Mouse (Mus musculus): ENCODE measurements at regions not wholly inside any gene's neighbourhood (a gene's known extent, or its start where the extent isn't known, plus 50 kb on each side); places are given as distances from the start of the nearest gene placed in this dataset.

- no peak for DNase-seq (ENCODE audit: extremely low spot score, low read depth, low spot score)
These were observed 120.3 kb upstream of the Pbx1 start for GRCm38 (mm10) chr1:168552394-168552793.

- no peak for DNase-seq (ENCODE audit: extremely low spot score, low read depth, low spot score)
These were observed 117.9 kb upstream of the Pbx1 start for GRCm38 (mm10) chr1:168549807-168550435.

GRCm38 (mm10) chr1:168546156-168546555 is 114.1 kb upstream of the Pbx1 start:
- DNase-seq (ENCODE audit: extremely low spot score, low read depth, low spot score): no peak

DNA sequence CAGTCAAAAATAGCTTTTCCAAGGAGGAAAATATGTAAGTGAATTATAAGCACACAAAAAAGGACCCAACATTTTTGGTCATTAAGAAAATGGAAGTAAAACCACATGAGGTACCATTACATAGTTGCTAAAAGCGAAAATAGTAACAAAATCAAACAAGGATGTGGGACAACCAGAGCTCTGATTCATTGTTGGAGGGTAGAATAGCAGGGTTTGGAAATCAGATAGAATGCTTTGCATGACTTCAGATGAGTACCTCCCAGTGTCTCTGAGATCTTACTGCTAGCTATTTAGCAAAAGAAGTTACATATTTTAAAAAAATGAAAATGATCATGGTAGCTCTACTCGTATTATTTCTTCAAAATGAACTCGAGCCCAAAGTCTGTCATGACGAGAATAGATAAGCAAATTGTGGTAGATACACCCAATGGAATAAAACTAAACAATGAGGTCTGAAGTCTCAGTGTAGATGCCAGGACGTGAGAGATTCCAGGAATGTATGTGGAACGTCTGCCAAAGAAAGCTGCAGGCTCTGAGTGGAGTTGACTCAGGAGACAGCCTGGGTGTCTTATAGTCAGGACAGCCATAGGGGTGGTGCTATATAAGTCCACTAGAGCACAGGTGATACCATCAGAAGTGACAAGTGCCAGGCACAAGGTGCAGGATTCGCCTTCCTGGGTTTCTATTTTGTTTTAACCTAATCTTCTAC is 113.2 kb upstream of the Pbx1 start:
- no peak for DNase-seq (ENCODE audit: extremely low spot score, low read depth, low spot score)

DNA sequence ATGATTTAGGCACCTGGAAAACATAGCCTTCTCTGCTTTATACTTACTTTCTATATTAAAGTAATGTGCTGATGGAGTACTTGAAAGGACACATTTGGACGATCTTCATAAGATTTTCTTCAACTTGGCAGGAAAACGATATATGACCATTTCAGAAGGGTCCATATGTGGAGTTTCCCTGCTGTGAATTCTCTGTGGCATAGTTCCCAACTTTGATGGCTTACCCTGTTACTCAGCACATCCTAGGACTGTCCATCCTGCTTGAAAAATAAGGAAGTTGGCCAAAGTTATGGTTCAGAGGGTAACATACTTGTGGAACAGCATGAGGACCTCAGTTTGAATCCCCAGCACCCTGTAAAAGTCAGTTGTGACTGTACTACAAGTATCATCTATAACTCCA is 109.2 kb upstream of the Pbx1 start:
- no peak for DNase-seq (ENCODE audit: extremely low spot score, low read depth, low spot score)

GRCm38 (mm10) chr1:168518087-168518486 is 86.0 kb upstream of the Pbx1 start:
- no peak for DNase-seq (ENCODE audit: extremely low spot score, low read depth, low spot score)

- no peak for DNase-seq (ENCODE audit: extremely low spot score, low read depth, low spot score)
These were observed 74.3 kb upstream of the Pbx1 start for GRCm38 (mm10) chr1:168506326-168506725.

DNA sequence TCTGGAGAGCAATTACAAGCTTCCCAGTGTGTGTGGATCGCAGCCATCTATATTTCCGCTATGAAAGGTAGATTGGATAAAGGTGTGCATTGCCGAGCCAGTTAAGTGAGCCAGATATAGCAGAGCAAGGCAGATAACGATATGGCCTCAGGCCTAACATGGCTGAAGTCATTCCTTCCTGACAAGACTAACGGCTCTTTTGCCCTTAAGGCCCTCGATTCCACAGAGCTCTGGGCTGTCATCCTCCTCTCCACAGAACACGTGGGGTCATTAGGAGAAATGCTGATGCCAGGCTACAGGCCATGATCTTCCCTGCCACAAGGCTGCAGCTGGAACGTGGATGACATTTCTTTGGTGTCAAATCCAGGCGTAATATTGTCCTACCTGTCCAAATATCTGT is 72.7 kb upstream of the Pbx1 start:
- no peak for DNase-seq (ENCODE audit: extremely low spot score, low read depth, low spot score)

- no peak for DNase-seq (ENCODE audit: extremely low spot score, low read depth, low spot score)
These were observed 70.2 kb upstream of the Pbx1 start for GRCm38 (mm10) chr1:168502266-168502665.

GRCm38 (mm10) chr1:168501375-168502169 is 69.5 kb upstream of the Pbx1 start:
- no peak for DNase-seq (ENCODE audit: extremely low spot score, low read depth, low spot score)

- no peak for DNase-seq (ENCODE audit: extremely low spot score, low read depth, low spot score)
These were observed 65.7 kb upstream of the Pbx1 start for GRCm38 (mm10) chr1:168497801-168498200.

- no peak for DNase-seq (ENCODE audit: extremely low spot score, low read depth, low spot score)
These were observed 63.8 kb upstream of the Pbx1 start for GRCm38 (mm10) chr1:168495687-168496527.

DNA sequence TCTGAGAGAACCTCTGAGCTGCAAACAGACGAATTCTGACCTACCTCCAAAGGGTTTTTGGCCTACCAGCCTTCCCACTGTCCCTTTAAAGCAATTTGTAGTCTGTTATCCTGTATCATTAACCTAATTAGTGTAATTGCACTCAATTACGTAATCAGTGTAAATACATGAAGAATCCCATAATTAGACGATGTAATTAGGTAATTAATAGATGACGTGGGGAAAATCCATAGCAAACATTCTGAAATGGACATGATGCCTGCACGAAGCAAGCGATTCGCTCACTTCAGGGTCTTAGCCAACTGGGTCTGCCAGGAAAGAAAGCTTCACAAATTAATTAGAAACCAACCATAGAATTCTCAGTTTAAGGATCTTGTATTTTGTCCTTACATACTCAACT is 55.4 kb upstream of the Pbx1 start:
- DNase-seq (ENCODE audit: extremely low spot score, low read depth, low spot score): no peak

DNA sequence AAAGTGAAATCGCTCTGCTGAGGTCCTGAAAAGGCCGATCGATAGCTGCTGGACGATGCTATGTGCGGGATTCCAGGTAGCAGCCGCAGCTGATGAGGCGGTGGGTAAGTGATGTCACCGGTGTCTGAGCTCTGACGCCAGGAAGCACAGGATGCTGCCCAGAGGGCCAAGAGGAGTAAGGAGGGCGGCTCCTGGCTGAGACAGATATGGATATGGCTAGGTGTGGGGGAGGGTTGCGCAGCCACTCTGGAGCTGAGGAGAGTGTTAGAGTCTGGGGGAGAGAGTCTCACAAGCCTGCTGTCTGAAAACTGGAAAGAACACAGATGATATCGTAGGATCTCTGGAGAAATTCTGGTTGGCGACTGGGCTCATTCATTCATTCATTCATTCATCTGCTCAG is 51.6 kb upstream of the Pbx1 start:
- no peak for DNase-seq (ENCODE audit: extremely low spot score, low read depth, low spot score)

Data from hindlimb bud, embryonic 11.5 days (tissue).